Comparison of ENCODE assay signal across 8 mouse cellular contexts in genomic region chr13:10071165-10071564, GRCm38 (mm10).
A peak's percentile ranks its signal among the peaks of the same experiment; 100 is the strongest.
DNase-seq lines count a peak whose midpoint lies in the region; ATAC-seq lines count a peak whose summit lies in the region.

No protein-coding gene starts in this region.

- ATAC-seq in erythroblast, adult 5-6 weeks (replicated peaks; ENCODE audit: low FRiP score, poor library complexity, severe bottlenecking), result no peak

- peak; percentile 52 for DNase-seq in layer of hippocampus, adult 11-12 months (ENCODE audit: low spot score)
- DNase-seq in layer of hippocampus, adult 9-10 months (ENCODE audit: low spot score), result no peak
- DNase-seq in embryo, embryonic 10 days (ENCODE audit: low spot score), result peak; percentile 43
- peak; percentile 22 for DNase-seq in heart, postnatal 4 days
- DNase-seq in kidney, postnatal 4 days, result peak; percentile 43 to 57
- DNase-seq in lung, postnatal 36 days, result peak; percentile 82
- peak; percentile 12 to 28 for DNase-seq in right cerebral cortex, postnatal 36 days (ENCODE audit: low spot score in 2 of 2)
